Mouse (Mus musculus) adrenal gland, postnatal 10 days (tissue): ENCODE results near the gene Cldnd2. TPM values are rescaled to one million over a fixed set of nuclear protein-coding genes. Genes with fewer than 3 reads are reported as not detected.

Experiments used
- microRNA-seq: library from miRNA; unstranded; fragments of <30 nt; microRNA quantifications from one replicate; pipeline ENCODE4 v1.2.0, GENCODE M21; 2021
- total RNA-seq, 2 experiments: library from RNA; stranded (reverse); gene quantifications; 2 replicates each; pipeline ENCODE4 v1.2.3; 2021

The Cldnd2 gene
- total RNA-seq, 2 experiments from 2014 or later = not detected

Small RNA genes within 50 kb of the gene (microRNA-seq; reads per million reads assigned to microRNA genes)
- 4.2 reads per million for gene Mir7051

Other genes starting within 250 kb of the Cldnd2 start
- 10 to 100 TPM; 14.3 to 19.4 TPM for gene Zfp715, start 127.5 kb upstream of the Cldnd2 start, total RNA-seq
- gene Siglecf, start 89.4 kb upstream of the Cldnd2 start, total RNA-seq = under 1 TPM in 1 of 2 experiments, not detected in 1; 0.24 TPM
- 1 to 10 TPM; 1.4 to 1.9 TPM for gene Siglecg, start 32.6 kb upstream of the Cldnd2 start, total RNA-seq
- gene Lim2, start 13.1 kb upstream of the Cldnd2 start, total RNA-seq = not detected
- gene Nkg7, start 3.7 kb upstream of the Cldnd2 start, total RNA-seq = 1 to 10 TPM; 1.3 to 2.1 TPM
- gene Etfb, start 3.3 kb downstream of the Cldnd2 start, total RNA-seq = 1,000 to 10,000 TPM; 1,536 to 1,703 TPM
- gene Gm45233, start 3.3 kb downstream of the Cldnd2 start, total RNA-seq = 1 to 10 TPM in 1 of 2 experiments, under 1 TPM in 1; 0.69 to 1.1 TPM
- gene Vsig10l, start 22.4 kb downstream of the Cldnd2 start, total RNA-seq = 1 to 10 TPM; 4.7 to 5.4 TPM
- gene Iglon5, start 49.3 kb downstream of the Cldnd2 start, total RNA-seq = 1 to 10 TPM; 1.3 to 2.4 TPM
- gene 4931406B18Rik, start 65.2 kb downstream of the Cldnd2 start, total RNA-seq = not detected
- 1 to 10 TPM; 3.3 to 4.0 TPM for gene Cd33, start 103.6 kb downstream of the Cldnd2 start, total RNA-seq
- 1 to 10 TPM; 1.9 to 2.5 TPM for gene Zfp658, start 121.5 kb downstream of the Cldnd2 start, total RNA-seq
- 10 to 100 TPM; 10.8 to 12.5 TPM for gene Zfp719, start 138.8 kb downstream of the Cldnd2 start, total RNA-seq
- gene Zfp819, start 166.4 kb downstream of the Cldnd2 start, total RNA-seq = under 1 TPM in 1 of 2 experiments, not detected in 1; 0.27 TPM
- gene Ceacam18, start 193.9 kb downstream of the Cldnd2 start, total RNA-seq = not detected
- 1 to 10 TPM; 1.1 to 1.6 TPM for gene Siglece, start 219.4 kb downstream of the Cldnd2 start, total RNA-seq
- 1 to 10 TPM; 9.7 to 9.8 TPM for gene Ctu1, start 231.2 kb downstream of the Cldnd2 start, total RNA-seq
- gene Klk14, start 249.6 kb downstream of the Cldnd2 start, total RNA-seq = under 1 TPM in 1 of 2 experiments, not detected in 1; 0.24 TPM